Mouse (Mus musculus): ENCODE results near the gene Prss40. TPM values are rescaled to one million over a fixed set of nuclear protein-coding genes. Genes with fewer than 3 reads are reported as not detected.

Prss40 gene
- not detected for total RNA-seq (2021)
- long read RNA-seq, experiment 1: 0 reads
- long read RNA-seq, experiment 2: 0 reads

- no peak for DNase-seq (ENCODE audit: low spot score in 2 of 2)
- intact Hi-C loops (cut with DNase I): no loop called here
Observed at GRCm38 (mm10) chr1:34560843-34561242, at the start of gene Prss40. Gene Prss40, minus strand, starts transcription at chr1:34560943.

GRCm38 (mm10) chr1:34602363-34602762 lies 41.6 kb upstream of the Prss40 start:
- intact Hi-C loops (cut with DNase I): no loop called here
- peak; percentile 53 to 76 for DNase-seq (ENCODE audit: low spot score in 2 of 2)

DNA sequence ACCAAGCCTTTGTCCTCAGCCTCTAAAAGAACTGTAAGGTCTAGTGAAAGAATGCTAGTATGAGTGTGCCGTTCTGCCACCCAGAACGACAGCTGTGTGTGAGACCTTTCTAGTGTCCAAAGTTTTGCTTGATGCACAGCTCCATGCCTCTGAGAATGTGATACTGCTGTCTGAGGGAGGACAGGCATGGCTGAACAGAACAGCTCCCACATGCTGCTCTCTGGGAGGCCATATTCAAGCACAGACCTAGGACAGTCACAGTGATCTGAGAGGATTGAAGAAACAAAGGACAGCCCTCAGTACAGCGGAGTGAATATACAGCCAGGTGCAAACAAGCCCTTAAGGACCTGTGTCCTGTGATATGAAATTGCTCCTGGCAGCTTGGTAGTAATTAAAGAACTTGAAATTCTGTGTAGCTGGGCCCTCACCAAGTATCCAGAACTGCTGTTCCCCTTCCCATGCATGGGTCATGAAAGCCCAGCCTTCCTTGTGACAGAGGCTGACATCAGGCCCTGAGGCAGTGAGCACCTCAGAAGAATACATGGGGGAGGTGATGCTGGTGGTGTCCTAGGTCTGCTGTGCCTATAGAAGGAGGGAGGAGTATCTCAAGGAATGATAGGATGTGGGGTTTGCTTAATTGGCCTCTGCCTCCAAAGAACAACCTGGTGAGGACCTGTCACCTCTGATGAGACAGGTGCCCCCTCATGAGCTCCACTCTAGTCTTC lies 40.7 kb upstream of the Prss40 start:
- no peak for DNase-seq (ENCODE audit: low spot score in 2 of 2)
- intact Hi-C loops (cut with DNase I): no loop called here

- DNase-seq (ENCODE audit: low spot score in 2 of 2): no peak
- intact Hi-C loops (cut with DNase I): no loop called here
Observed at GRCm38 (mm10) chr1:34600000-34600399, 39.3 kb upstream of the Prss40 start.

- intact Hi-C loops (cut with DNase I): no loop called here
- DNase-seq (ENCODE audit: low spot score in 2 of 2): no peak
Observed at GRCm38 (mm10) chr1:34587298-34588096, 26.8 kb upstream of the Prss40 start.

GRCm38 (mm10) chr1:34584736-34585135 lies 24.0 kb upstream of the Prss40 start:
- intact Hi-C loops (cut with DNase I): no loop called here
- no peak for DNase-seq (ENCODE audit: low spot score in 2 of 2)

GRCm38 (mm10) chr1:34583821-34584263 lies 23.1 kb upstream of the Prss40 start:
- intact Hi-C loops (cut with DNase I): no loop called here
- DNase-seq (ENCODE audit: low spot score in 2 of 2): peak; percentile 65 to 87

GRCm38 (mm10) chr1:34582218-34582617 lies 21.5 kb upstream of the Prss40 start:
- intact Hi-C loops (cut with DNase I): no loop called here
- no peak for DNase-seq (ENCODE audit: low spot score in 2 of 2)

DNA sequence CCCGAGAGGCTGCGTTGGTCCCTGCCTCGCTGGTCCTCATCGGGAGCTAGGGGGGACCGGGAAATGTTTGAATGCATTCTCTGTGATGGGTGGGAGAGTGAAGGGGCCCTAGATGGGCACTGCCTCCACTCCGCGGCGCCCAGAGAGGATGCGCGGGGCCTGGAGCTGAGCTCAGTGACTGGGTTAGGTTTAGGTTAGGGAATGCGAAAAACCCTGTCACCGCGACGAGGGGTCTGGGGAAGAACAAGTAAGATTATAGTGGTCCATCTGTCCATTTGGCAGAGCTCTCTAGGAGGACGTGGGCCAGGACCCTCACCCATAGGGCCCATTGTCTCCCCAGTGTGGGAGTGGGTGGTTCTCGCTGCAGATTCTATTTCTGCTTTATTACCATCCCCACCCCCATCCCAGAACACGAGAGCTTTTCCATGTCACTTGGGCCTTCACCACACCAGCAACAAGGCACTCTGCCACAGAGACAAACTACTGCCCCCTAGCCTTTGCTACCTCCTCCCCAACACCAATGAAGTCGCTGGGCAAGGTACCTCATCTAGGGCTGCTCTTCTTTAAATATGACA lies 19.1 kb upstream of the Prss40 start:
- intact Hi-C loops (cut with DNase I): no loop called here
- DNase-seq (ENCODE audit: low spot score in 2 of 2): peak; percentile 26 to 53

GRCm38 (mm10) chr1:34578851-34579781 lies 18.4 kb upstream of the Prss40 start, which contains the start of gene Amer3:
Gene Amer3, plus strand, starts transcription at chr1:34579657.
- intact Hi-C loops (cut with DNase I): no loop called here
- DNase-seq (ENCODE audit: low spot score in 2 of 2): peak; percentile 81 to 83

DNA sequence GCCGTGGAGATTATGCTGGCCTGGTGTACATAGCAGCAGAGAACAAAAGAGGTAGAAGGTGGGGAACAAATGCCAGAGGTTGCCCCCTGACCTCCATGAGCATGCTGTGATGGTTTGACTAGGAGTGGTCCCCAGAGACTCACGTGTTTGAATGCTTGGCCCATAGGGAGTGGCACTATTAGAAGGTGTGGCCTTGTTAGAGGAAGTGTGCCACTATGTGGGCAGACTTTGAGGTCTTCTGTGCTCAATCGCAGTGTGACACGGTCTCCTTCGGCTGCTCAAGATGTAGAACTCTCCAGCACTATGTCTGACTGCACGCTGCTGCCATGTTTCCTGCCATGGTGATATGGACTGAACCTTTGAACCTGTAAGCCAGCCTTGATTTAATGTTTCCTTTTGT lies 12.5 kb upstream of the Prss40 start:
- no peak for DNase-seq (ENCODE audit: low spot score in 2 of 2)
- intact Hi-C loops (cut with DNase I): no loop called here

DNA sequence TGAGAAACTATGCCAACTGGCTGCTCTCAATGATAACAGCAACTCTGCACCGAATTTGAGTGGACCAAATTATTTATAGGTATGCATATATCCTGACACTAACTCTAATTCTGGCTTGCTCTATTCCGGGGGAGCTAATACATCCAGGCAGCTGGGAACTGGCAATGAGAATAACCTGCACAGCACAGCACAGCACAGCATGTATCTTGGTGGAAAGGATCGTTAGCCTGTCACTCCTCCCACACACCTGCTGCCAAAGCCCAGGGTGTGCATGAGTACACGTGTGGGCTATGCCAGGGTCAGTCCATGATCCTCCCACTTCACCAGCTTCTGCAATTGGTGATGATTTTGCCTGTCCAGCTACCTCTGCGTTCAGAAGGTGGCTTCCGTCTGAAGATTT lies 10.7 kb upstream of the Prss40 start:
- intact Hi-C loops (cut with DNase I): no loop called here
- peak; percentile 38 to 84 for DNase-seq (ENCODE audit: low spot score in 2 of 2)

GRCm38 (mm10) chr1:34569876-34570275 lies 9.1 kb upstream of the Prss40 start:
- intact Hi-C loops (cut with DNase I): no loop called here
- DNase-seq (ENCODE audit: low spot score in 2 of 2): no peak

GRCm38 (mm10) chr1:34568120-34568519 lies 7.4 kb upstream of the Prss40 start:
- DNase-seq (ENCODE audit: low spot score in 2 of 2): no peak
- intact Hi-C loops (cut with DNase I): no loop called here

- intact Hi-C loops (cut with DNase I): no loop called here
- DNase-seq (ENCODE audit: low spot score in 2 of 2): no peak
Observed at GRCm38 (mm10) chr1:34564383-34565045, 3.8 kb upstream of the Prss40 start.

DNA sequence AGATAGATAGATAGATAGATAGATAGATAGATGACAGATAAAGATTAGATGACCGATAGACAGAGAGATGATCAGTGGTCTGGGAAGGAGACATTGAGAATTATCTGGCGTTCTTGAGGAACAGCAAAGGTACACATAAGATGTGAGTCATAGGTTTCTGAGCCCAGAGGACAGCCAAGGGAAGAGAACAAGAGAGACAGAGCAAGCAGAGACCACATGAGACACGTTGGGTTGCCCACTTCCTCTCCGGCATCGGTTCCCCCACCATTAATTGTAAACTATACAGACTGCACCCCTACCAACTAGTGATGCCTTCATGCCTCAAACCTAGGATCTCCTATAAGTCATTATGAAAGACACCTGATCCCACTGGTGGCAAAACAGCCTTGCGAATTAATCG lies 6.5 kb downstream of the Prss40 start:
- intact Hi-C loops (cut with DNase I): loop anchor here (5.0 kb wide), 1 partner anchor 52 kb away; no protein-coding TSS in a partner anchor

GRCm38 (mm10) chr1:34553690-34554089 lies 7.1 kb downstream of the Prss40 start:
- no peak for DNase-seq (ENCODE audit: low spot score in 2 of 2)
- intact Hi-C loops (cut with DNase I): loop anchor here (5.0 kb wide), 1 partner anchor 51 kb away; no protein-coding TSS in a partner anchor

More for the DNA sequence above, 6.5 kb downstream of the Prss40 start:
- DNase-seq (ENCODE audit: low spot score in 2 of 2): no peak

DNA sequence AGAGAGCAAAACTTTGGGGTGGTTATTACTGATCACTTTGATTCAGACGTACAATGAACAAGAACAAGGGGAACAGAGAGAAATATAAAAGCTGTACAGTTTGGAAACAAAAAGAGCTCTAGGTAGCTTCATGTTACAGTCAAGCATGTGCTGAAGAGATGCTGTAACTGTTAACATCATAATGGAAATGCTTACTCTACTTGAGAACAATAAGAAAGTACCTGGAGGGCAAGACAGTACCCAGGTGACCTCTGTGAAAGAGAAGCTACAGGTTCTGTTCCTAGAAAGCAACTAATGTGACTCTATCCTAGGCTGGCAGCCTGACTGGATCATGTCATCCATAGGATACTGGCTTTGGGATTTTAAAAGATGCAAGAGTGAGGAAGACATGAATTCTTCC lies 13.7 kb downstream of the Prss40 start:
- intact Hi-C loops (cut with DNase I): no loop called here
- no peak for DNase-seq (ENCODE audit: low spot score in 2 of 2)
